Mouse (Mus musculus) brown adipose tissue, adult 24 weeks (tissue): Measurements from ENCODE around the gene Slc6a11. TPM values are rescaled to one million over a fixed set of nuclear protein-coding genes. Genes with fewer than 3 reads are reported as not detected.

Source experiments
- H3K27ac ChIP-seq: fragments of 200-500 bp; replicated peaks from 2 replicates; pipeline ENCODE4 v1.5.1; 2012; ENCODE audit warnings: low read depth, mild to moderate bottlenecking, low read length
- H3K4me1 ChIP-seq: fragments of 200-500 bp; 2 replicates; pipeline ENCODE4 v1.6.1; 2012; ENCODE audit warnings: low read length, mixed read lengths; ENCODE audit not compliant: control insufficient read depth, insufficient read depth, insufficient read length
- H3K4me3 ChIP-seq: fragments of 200-500 bp; 2 replicates; pipeline ENCODE4 v1.5.1; 2012; ENCODE audit warnings: low read depth, mild to moderate bottlenecking, low read length, moderate library complexity; ENCODE audit not compliant: insufficient read depth
- polyA plus RNA-seq: library from polyadenylated mRNA; stranded (reverse); fragments of >200 nt; gene quantifications from 2 replicates; pipeline ENCODE4 v1.2.4, GENCODE M21; 2012; ENCODE audit not compliant: missing spikeins, insufficient read depth, insufficient read length

The Slc6a11 gene
- polyA plus RNA-seq, 1 experiment = not detected

GRCm38 (mm10) chr6:114297260-114298002 lies 166.4 kb downstream of the Slc6a11 start:
- no peaks in the 10 kb centered on the region for H3K4me1 ChIP-seq
- H3K27ac ChIP-seq = no peak overlapping the region
- no peak overlapping the region for H3K4me3 ChIP-seq

Other genes with a start within 250 kb of the Slc6a11 start
- gene Atp2b2, start 88.6 kb upstream of the Slc6a11 start, polyA plus RNA-seq = not detected in 2 replicates
- gene Slc6a1, start 151.4 kb downstream of the Slc6a11 start, polyA plus RNA-seq = not detected in 2 replicates